Mouse (Mus musculus): Measurements from ENCODE around the gene Klf11.

Klf11 gene

DNA sequence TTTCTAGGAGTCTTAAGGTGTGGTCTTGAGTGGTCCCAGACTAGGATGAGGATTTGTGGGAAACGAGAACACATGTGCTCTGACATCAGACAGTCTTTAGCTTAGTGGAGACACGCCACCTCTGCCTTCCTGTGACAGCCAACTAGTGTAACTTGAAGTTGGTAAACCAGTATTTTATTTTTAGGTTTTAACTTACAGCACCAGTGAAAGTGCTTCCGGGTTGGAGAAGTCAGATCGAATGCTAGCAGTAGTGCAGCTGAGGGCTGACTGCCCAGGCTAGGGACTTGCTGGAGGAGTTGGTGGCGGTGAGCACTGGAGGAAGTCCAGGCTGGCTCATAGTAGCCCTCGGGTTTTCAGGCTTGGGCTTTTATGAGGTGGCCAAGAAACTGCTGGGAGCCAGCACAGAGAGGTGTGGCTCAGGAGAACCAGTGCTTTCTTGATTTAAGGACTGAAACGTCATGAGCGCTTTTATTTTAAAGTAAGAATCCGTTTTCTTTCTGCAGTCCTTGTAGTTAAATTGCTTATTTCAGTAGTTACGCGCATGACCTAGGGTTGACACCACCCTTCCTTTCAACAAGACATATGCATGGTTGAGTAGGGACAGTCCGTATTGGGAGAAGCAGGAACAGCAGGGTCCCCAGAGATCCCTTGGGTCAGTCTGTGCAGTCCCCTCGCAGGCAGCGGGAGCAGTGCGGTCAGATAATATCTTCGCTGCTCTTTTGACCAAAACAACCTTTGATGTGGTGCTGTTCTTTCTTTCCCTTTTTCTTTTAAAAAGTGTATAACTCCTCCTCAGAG lies 3.2 kb downstream of the Klf11 start:
- no peak for DNase-seq (ENCODE audit: low read depth)

DNA sequence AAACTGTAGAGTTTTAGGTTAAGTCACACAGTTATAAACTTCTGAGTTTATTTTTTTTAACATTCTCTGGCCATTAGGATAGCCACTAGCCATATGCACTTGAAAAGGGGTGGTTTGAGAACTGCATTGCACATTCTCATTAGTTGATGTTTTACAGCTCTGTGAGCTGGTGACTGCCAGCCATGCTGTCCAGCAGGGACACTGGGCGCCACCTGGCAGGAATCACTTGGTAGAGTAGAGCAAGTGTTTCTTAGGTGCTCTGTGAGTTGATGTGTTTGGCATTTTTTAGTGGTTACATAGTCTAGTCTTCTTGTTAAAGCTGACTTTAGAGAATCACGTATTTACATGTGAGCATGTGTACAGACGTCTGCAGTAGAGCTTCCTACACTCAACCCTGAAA lies 5.4 kb downstream of the Klf11 start:
- DNase-seq (ENCODE audit: low read depth) = no peak

DNA sequence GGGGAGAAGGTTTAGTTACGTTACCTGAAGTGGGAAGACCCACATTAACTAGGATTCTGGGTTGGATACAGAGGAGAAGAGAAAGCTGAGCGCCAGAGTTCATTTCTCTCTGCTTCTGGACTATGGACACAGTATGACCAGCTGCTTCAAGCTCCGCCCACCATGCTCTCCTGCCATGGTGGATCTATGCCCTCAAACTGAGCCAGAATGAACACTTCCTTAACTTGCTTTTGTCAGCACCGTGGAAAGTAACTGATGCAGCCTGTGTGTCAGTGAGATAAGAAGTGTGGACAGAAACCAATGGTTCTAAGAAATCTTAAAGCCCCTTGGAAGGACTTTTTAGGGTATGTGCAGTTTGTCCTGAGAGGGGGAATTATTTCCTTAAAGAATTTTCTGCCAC lies 7.9 kb downstream of the Klf11 start:
- DNase-seq (ENCODE audit: low read depth) = no peak

DNA sequence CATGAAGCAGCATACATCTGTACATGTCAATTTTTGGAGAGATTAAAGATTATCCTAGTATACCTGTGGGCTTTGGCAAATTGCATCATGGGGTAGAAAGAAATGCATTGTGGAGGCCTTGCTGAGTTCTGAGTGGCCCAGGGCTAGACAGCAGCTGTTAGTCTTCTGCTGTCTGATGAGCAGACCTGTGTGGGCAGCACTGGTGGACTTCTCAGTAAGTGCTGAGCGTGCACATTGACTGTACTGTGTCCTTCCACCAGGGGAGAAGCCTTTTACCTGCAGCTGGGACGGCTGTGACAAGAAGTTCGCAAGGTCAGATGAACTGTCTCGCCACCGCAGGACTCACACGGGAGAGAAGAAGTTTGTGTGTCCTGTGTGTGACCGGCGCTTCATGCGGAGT lies 8.8 kb downstream of the Klf11 start:
- no peak for DNase-seq (ENCODE audit: low read depth)

DNA sequence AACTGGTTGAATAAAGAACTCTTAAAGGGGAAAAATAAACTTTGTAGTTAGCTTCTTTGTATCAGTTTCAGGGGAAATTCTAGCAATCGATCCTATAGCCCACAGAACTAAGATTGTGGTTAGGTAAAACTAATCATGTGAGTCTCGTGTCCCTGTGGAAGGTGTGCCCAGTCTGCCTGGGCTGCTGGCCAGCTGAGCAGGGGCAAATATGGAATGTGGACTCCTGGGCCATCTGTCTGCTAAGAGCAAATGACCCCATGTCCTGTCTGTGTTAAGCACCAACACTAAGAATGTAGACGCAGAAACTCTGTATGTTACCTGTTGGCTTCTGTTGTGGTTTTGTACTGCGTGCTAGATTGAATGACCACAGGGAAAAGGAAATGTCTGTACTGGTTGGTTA lies 10.0 kb downstream of the Klf11 start:
- no peak for DNase-seq (ENCODE audit: low read depth)

DNA sequence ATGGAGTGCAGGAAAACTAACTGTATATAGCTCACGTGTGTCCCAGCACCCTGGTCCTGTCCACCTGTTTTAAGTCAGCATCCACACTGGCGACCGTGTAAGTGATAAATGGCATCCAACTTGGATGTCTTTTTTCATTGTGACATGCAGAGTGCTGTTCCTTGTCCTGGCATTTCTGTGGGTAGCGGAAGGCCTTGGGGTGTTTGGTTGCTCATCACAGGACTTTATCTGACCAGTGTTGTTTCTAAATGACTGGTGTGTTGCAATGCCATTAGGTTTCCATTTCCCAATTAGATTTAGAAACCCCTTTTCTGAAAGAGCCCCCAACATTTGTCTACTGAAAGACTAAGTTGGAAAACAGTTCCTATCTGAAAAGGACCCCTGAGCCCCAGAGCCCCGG lies 11.1 kb downstream of the Klf11 start:
- no peak for DNase-seq (ENCODE audit: low read depth)

DNA sequence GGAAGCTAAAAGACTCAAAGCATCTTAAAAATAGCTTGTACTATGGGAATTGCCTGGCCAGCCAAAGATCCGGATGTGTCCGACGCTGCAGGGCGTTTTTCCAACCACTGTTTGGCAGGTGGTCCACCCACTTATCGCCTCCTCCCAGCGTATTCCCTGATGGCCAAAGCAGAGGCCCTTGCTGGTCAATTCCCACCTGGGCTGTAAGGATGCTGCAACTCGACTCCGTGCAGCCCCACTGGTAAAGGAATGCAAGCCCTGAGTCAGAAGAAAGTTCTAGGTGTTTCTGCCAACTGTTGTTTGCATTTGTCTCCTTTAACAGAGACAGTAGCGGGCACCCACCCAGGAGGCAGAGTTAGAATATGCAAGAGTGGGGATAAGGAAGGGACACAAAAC lies 29.0 kb downstream of the Klf11 start:
- no peak for DNase-seq (ENCODE audit: low read depth)

DNA sequence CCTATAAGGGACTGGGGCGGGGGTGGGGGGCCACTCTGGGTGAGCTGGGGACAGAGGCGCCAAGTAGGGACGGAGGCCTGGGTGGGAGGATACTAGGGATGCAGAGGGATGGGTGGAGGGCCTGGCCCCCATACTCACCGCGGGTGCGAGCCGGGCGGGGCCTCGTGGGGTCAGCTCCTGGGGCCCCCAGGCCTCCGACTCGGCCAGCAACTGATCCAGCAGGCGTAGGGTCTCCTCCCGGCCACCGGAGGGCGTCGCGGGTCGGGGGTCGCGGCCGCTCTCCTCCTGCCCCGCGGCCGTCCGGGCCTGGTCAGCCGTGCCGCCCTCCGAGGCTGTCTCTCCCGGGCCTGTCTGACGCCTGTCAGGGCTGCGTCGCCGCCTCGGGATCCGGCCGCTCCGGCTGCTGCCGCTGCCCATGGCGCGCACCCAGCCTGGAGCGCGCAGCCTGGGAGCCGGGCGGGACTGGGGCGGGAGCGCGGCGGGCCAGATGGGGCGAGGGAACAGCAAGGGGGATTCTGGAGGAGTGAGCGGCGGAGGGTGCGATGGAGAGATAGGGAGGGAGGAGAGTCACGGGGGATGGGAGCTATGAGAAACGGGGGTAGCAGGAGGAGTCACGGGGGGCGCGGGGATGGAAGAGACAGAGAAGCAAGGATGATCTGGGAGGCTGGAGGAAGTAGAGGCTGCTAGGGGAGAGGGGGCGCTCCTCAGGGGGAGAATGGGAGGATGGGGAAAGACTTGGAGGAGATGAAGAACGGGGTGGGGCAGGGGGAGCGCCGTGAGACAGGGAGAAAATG lies 29.6 kb downstream of the Klf11 start:
- DNase-seq (ENCODE audit: low read depth) = no peak

DNA sequence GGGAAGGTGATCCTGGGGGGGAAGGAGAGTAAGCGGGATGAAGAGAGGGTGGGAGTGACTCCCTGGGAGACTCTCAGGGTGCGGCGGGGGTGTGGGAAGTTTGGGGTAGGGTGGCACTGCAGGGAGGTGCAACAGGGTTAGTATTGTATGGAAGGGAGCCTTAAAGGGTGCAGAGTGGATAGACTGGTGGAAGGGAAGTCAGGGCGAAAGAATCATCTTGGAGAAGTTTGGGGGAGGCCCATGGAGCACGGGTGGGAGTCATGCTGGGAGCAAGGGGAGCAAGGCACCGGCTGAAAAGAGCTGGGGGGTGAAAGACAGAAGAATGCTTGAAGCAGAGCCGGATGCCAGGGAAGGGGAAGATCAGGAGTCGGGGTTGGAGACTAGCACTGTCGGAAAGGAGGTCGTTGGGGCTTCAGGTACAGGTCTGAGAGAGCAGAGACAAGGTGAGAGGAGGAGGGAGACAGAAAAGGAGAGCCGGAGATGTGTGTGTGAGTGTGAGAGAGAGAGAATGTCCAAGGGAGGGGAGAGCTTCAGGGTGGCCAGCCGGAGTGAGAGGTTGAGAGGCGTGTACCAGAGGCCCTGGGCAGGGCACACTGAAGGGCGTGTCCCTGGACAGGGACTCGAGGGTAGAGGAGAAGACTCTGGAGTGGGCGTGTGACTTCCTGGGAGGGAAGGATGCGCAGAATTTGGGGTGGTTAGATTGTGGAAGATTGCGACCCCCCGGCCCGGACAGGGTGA lies 30.4 kb downstream of the Klf11 start, which contains the start of gene Cys1:
Cys1 (minus strand) TSS at position 528 of the 738 bp plus-strand sequence.
- DNase-seq (ENCODE audit: low read depth) = no peak

DNA sequence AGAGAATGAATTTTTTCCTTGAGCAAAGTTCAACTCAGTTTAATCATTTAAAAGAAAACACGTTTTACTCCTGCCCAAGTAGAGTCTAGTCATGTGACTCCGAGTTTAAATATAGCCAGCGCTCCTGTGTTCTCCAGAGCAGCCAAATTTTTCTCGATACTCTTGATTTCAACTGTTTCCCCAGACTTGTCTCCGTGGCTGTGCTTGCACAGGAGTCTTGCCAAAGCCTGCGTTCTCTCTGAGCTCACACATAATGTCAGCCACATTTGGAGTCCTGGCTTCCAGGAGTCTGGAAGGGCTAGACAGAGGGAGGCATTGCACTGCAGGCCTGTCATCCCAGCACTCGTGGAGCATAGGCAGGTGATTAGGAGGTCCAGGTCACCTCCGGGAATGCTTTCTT lies 31.5 kb downstream of the Klf11 start:
- no peak for DNase-seq (ENCODE audit: low read depth)

DNA sequence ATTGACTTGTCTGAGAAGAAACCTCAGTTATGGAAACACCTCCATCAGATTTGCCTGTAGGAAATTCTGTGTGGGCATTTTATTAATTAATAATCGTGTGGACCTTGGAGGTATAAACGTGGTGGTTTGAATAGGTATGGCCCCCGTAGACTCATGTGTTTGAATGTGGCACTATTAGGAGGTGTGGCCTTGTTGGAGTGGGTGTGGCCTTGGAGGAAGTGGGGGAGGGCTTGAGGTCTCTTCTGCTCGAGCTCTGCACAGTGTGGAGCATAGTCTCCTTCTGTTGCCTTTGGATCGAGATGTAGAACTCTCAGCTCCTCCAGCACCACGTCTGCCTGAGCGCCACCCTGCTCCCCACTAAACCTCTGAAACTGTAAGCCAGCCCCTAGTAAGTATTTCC lies 32.4 kb downstream of the Klf11 start:
- no peak for DNase-seq (ENCODE audit: low read depth)

DNA sequence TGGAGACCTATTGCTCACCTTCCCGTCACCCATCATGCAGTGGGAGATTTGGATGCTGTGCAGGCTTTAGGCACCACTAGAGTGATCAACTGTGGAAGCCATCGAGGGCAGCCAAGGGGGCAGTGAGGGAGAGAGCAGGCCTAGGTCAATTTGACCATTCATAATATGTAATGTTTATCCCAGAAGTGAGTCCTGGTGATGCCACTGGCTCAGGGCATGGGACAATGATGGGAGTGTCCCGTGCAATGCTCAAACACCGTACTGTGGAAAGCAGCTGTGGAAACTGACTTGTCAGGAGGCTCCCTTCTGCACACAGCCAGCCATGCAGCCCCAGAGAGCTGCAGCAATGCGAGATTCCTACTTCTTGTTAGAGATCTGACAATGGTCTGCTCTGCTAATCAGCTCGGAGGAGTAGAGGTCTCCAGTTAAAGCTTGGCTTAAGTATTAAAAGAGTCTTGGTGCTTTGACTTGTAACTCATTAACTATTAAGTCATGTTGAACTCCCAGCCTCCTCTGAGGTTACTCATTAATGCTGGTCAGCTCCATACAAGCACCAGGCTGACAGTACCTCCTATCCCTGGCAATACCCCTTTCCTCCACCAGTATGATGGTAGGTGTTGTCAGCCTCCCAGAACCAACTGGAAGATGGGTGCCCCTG lies 35.1 kb downstream of the Klf11 start:
- no peak for DNase-seq (ENCODE audit: low read depth)

DNA sequence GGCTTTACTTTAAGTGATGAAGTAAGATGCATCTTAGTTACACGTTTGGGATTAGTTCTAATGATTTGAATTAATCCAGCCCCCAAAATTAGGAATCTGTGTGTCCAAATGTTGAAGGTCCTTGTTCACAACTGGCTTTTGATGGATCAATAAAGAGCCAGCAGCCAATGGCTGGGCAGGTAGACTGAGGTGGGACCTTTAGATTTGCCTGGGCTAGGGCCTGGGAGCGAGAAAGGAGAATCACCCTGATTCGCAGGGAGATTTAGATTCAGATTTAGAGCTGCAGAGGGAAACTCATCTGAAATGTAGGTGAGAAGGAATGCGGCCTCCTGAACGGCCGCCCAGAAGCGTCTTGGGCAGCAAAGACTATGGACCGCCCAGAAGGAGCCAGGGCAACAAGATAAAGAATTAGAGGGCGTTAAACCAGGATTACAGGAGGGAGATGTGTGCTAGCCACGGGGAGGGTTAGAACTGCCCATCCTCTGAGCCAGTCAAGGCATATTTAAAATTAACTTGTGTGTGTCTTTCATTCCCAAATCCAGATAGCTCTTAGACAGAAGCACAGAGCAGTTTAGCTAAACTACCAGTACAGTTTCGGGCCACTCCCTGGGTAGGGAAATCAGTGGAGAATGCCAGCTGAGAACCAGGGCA lies 35.7 kb downstream of the Klf11 start:
- no peak for DNase-seq (ENCODE audit: low read depth)

DNA sequence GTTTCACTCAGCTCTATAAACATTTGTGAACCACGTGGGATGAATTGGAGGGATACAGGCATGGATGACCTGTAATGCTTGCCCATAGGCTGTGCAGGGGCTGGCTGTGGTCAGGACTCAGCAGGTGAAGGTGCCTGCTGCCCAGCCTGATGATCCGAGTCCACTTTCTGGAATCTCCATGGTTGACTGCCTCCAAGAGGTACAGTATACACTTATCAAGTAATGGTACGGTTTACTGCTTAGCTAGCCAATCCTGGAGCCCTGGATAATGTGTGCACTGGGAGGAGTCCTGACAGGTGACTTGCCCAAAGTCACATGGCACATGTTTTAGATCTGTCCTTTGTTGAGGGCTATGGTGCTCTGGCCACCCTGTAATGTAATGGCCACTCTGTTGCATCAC lies 39.3 kb downstream of the Klf11 start:
- no peak for DNase-seq (ENCODE audit: low read depth)

DNA sequence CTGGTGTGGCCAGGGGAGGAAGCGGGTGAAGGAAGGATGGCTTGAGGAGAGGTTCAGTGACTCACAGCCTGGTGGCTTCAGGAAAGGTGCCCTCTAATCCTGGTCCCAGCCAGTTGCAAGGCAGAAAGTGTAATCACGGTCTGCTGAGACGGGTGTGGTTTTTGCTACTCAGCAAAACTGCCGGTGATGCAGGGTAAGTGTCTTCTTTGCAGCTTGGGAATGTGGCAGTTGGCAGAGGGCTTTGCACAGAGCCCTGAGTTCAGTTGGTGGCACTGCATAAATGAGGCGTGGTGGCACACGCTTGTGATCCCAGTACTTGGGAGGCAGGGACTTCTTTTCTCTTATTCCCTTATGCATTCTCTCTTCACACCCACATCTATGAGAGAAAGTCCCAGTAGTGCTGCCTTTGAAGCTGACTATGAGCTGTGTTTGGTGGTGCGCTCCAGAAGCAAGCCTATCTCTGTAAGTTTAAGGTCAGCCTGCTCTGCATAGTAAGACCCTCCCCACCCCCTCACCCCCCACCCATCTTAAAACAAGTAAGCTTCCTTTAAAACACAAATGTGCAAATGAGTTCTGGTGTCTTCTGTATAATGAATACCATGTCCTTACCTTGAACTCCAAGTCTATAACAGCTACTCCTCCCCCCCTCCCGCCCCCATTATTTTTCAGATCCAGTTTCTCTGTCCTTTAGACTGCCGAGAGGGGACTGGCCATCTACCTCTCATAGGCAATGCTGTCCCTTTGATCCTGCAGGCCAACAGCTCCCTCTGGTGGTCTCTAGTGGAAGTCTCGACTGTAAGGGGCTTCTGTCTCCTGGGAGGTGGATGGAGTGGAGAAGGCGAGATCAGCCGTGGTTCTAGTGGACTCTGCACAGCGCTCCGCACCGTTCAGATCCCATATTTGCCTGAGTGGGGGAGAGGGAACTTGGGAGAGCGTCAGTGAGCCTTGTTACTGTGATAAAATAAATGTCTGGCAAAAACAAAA lies 45.7 kb downstream of the Klf11 start:
- DNase-seq (ENCODE audit: low read depth) = peak; percentile 90

DNA sequence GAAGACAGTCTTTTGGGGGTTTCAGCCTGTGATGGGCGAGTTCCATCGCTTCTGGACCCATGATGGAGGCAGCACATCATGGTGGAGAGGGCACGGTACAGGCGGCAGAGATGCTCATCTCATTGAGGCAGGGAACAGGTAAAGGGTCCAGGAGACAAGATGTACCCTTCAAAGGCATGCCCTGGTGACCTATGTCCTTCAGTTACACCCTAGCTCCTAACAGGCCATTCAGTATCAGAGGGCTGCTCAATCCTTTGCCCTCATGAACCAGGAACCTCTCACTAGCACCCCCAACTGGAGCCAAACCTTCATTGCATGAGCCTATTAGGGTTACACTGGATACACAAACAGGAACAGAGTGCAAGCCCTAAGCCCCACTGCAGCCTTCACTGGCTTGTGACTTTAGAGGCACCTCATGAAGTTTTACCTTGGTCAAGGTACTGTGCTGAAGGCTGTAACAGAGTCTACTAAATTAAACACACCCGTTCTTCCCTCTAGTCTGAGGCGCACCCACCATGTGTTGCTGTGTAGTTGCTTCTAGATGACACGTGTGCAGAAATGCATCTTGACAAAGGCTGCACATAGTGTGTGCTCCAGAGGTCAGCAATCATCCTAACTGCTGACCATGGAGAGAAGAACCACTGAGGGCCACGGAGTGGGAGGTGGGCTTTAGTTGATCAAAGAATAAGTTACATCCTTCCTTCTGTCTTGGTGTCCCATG lies 46.6 kb downstream of the Klf11 start:
- peak; percentile 55 for DNase-seq (ENCODE audit: low read depth)

DNA sequence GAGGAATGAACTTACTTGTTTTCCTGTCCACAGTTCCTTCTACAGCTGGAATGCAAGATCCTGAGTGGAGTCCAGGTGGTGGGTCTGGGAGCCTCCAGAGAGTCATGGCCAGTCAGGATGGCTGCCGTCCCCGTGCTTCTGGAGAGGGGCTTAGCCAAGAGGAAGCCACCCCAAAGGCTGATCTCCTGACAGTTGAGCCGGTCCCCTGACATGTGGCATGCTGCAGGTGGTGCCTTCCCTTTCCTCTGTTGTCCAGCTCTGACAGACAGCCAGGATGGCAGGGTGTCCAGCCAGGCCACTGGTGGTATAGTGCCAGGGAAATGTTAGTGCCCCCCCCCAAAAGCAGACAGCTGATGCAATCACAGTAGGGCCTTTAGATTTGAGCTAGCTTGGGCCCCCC lies 47.4 kb downstream of the Klf11 start:
- DNase-seq (ENCODE audit: low read depth) = no peak

DNA sequence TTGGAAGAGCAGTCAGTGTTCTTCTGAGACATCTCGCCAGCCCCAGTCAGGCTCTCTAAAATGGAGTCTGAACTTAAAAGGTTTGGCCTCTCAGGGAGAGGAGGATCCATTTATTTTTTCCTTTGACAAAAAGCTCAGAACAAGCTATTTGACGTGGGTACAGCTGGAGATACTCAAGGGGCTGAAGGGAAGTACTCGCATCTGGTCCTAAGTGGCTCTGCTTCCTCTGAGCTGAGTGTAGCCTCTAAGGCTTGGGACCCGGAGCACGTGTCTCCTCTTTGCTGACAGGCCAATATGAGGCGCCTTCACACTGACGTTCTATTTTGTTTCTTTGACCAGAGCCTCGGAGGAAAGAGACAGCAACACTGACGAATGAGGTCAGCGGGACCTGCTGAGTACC lies 48.5 kb downstream of the Klf11 start:
- no peak for DNase-seq (ENCODE audit: low read depth)

DNA sequence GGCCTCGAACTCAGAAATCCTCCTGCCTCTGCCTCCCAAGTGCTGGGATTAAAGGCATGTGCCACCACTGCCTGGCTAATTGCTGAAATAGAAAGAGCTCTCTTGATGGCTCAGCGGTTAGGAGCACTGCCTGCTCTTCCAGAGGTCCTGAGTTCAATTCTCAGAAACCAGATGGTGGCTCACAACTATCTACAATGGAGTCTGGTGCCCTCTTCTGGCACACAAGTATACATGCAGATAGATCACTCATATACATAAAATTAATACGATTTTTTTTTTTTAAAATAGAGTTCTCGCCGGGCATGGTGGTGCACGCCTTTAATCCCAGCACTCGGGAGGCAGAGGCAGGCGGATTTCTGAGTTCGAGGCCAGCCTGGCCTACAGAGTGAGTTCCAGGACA lies 50.5 kb downstream of the Klf11 start:
- DNase-seq (ENCODE audit: low read depth) = peak; percentile 53

DNA sequence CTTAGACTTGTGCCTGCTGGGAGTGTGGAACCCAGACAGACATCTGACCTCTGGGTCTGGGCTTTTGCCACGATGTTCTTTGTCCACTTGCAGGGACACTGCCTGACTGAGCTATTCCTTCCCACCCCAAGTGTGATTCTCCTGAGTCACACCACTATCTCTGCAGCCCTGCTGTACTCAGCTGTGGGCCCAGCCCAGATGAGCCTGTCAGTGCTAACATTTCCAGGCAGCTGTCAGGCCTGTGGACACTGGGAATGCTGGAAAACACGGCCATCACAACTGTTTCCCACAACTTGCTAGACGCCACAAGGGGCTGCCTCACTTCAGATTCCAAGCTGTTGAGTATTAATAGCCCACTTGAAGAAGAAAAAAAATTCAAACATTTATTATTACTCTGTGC lies 51.9 kb downstream of the Klf11 start:
- no peak for DNase-seq (ENCODE audit: low read depth)

Data from induced T-regulatory cell, adult 2 months (primary cell).